Mouse (Mus musculus) splenic B cell, adult 2 months (primary cell): ENCODE measurements around the gene Adam6a.
"Not testable (repeated sequence)": the region's sequence is repeated elsewhere in the genome, so short reads cannot be mapped to it uniquely, and the experiment has no call there.

Source experiments
- DNase-seq: peaks from one replicate; pipeline ENCODE4 v3.0.0-alpha.2; 2011; ENCODE audit warnings: low read depth, low spot score
- H3K27me3 ChIP-seq: 2 replicates; pipeline ENCODE4 v1.6.1; 2012; ENCODE audit warnings: mild to moderate bottlenecking, low read length, moderate library complexity, mixed read lengths; ENCODE audit not compliant: control insufficient read depth, poor library complexity, insufficient read depth, severe bottlenecking
- H3K36me3 ChIP-seq: 2 replicates; pipeline ENCODE4 v1.6.1; 2012; ENCODE audit warnings: mild to moderate bottlenecking, low read length, moderate library complexity, mixed read lengths; ENCODE audit not compliant: control insufficient read depth, poor library complexity, insufficient read depth, severe bottlenecking

Gene Adam6a

GRCm38 (mm10) chr12:113543608-113544007 lies at the start of gene Adam6a:
Gene Adam6a, plus strand, starts transcription at chr12:113543908.
- not testable (repeated sequence) for DNase-seq, H3K27me3 ChIP-seq, H3K36me3 ChIP-seq

DNA sequence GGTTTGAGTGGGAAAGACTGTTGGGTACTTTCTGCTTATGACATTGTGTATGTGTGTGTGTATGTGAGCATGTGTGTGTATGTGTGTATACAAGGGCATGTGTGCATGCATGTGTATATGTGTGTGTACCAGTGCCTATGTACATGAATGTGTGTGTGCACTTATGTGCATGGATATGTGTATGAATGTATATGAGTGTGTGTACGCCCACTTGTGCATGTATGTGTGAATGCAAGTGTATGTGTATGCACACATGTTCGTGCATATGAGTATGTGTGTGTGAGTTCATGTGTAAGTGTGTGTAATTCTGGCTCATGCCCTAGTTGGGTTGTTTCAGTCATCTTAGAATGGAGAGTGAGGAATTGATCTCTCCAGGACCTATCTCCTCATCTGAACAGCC lies 17.8 kb upstream of the Adam6a start:
- no peaks in the 10 kb centered on the region for H3K36me3 ChIP-seq
- DNase-seq: no peak
- H3K27me3 ChIP-seq: no peaks in the 10 kb centered on the region

- DNase-seq: peak; percentile 56
- H3K27me3 ChIP-seq: no peaks in the 10 kb centered on the region
- no peaks in the 10 kb centered on the region for H3K36me3 ChIP-seq
Measured at GRCm38 (mm10) chr12:113578241-113578640, 34.5 kb downstream of the Adam6a start.

GRCm38 (mm10) chr12:113588001-113588400 lies 44.3 kb downstream of the Adam6a start:
- Histone ChIP-seq H3K27me3 (no peaks in the 10 kb centered on the region), H3K36me3 (no peaks in the 10 kb centered on the region)
- DNase-seq: peak; percentile 54
